1 mouse cellular context compared by ENCODE assay signal in the genomic region with DNA sequence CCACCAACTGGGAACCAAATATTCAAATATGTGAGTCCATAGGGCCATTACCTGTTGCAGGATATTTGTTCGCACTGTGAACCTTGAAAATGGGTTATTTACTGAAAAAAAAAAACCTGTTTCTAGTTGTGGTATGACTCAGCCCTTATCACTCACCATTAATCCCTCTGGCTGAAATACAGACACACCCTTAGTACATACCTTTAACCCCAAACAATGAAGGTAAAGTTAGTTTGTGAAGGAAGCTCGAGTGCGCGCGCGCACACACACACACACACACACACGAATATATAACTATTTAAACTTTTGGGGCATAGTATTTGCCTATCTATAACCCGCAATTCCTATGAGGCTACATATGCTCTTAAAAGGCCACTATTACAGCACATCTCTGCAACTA.
TF ChIP-seq lines count a peak whose summit lies in the region.

No protein-coding gene starts in this region.

TF ChIP-seq in CH12.LX, 34 proteins besides CTCF, POLR2A, EP300 and RAD21:
- TF ChIP-seq ZNF384 (IDR thresholded peaks at IDR 0.05; ENCODE audit: low read depth, low read length) (0 out of 2 replicates have a peak, but pooled peaks have one; percentile 7), NRF1 (IDR thresholded peaks at IDR 0.05; ENCODE audit: low read depth, low read length) (no peak)
